26 mouse cellular contexts compared by ENCODE assay signal in genomic region chr2:180611882-180612281, GRCm38 (mm10). TPM values are rescaled to one million over a fixed set of nuclear protein-coding genes. Genes with fewer than 3 reads are reported as not detected.
"Had no signal": no experiment of that assay in that cellular context is flagged by ENCODE, and none has a peak within 500 bp of the region (broad histone marks: within the 10 kb centered on the region; RNA-seq: fewer than 3 reads in every experiment).

No protein-coding gene starts in this region.

- H3K9me3 ChIP-seq: heart, embryonic 10.5 days; heart, embryonic 12.5 days; hindbrain, embryonic 10.5 days; hindbrain, embryonic 12.5 days; hindbrain, embryonic 15.5 days; liver, embryonic 13.5 days; liver, embryonic 15.5 days had no signal

- H3K27me3 ChIP-seq: hindbrain, embryonic 12.5 days; hindbrain, embryonic 15.5 days; liver, embryonic 13.5 days; liver, embryonic 15.5 days had no signal

- H3K4me1 ChIP-seq: heart, embryonic 12.5 days; hindbrain, embryonic 10.5 days; hindbrain, embryonic 12.5 days; hindbrain, embryonic 15.5 days; liver, embryonic 13.5 days had no signal

- ATAC-seq: hindbrain, postnatal 0 days; intestine, embryonic 16.5 days; liver, postnatal 0 days had no signal

- DNase-seq: gastrocnemius, postnatal 14 days; gastrocnemius, postnatal 36 days; heart, adult 11 months; heart, postnatal 10 days; heart, postnatal 4 days; kidney, adult 11 months; kidney, adult 8-10 months; kidney, postnatal 10 days; kidney, postnatal 25 days; kidney, postnatal 4 days; liver; liver, embryonic 13.5 days; liver, postnatal 0 days had no signal

- H3K27ac ChIP-seq: heart, embryonic 10.5 days; hindbrain, embryonic 10.5 days; hindbrain, embryonic 12.5 days; hindbrain, embryonic 15.5 days; hindbrain, postnatal 0 days; layer of hippocampus, adult 2 months; left cerebral cortex, adult 2 months; liver, embryonic 13.5 days; liver, embryonic 15.5 days had no signal

- H3K9ac ChIP-seq: heart, embryonic 12.5 days; hindbrain, embryonic 12.5 days; hindbrain, embryonic 15.5 days; liver, embryonic 13.5 days; liver, embryonic 15.5 days; liver, postnatal 0 days had no signal

- H3K4me2 ChIP-seq: heart, embryonic 12.5 days; hindbrain, embryonic 12.5 days; hindbrain, embryonic 15.5 days; liver, embryonic 11.5 days; liver, embryonic 13.5 days; liver, embryonic 15.5 days had no signal

- H3K4me3 ChIP-seq: heart, embryonic 10.5 days; heart, embryonic 12.5 days; hindbrain, embryonic 10.5 days; hindbrain, embryonic 12.5 days; hindbrain, embryonic 15.5 days; layer of hippocampus, adult 2 months; left cerebral cortex, adult 2 months; liver, embryonic 13.5 days; liver, embryonic 15.5 days had no signal

- H3K36me3 ChIP-seq: heart, embryonic 10.5 days; heart, embryonic 12.5 days; hindbrain, embryonic 10.5 days; hindbrain, embryonic 12.5 days; hindbrain, embryonic 15.5 days; liver, embryonic 13.5 days; liver, embryonic 15.5 days had no signal

RNA-seq across cellular contexts. Expression of gene Tcfl5, which starts 30.6 kb away (rescaled TPM):
- polyA plus RNA-seq: heart, embryonic 14.5 days; heart, embryonic 16.5 days; liver, embryonic 13.5 days; liver, embryonic 15.5 days; liver, postnatal 0 days had no signal
